Mouse (Mus musculus): ENCODE data around the gene Recql. TPM values are rescaled to one million over a fixed set of nuclear protein-coding genes. Genes with fewer than 3 reads are reported as not detected.
"Not testable (repeated sequence)": the region's sequence is repeated elsewhere in the genome, so short reads cannot be mapped to it uniquely, and the experiment has no call there.

Gene Recql
- polyA plus RNA-seq, 1 experiment: 59.3 TPM

- Histone ChIP-seq H3K4me1 (ENCODE audit: control insufficient read depth, insufficient read depth, low read length) (no peaks in the 10 kb centered on the region; the same call in 1 of the 2 replicates), H3K4me3 (replicated peaks; ENCODE audit: control insufficient read depth, low read depth, low read length) (no peak overlapping the region), H3K27ac (ENCODE audit: control insufficient read depth, insufficient read depth, low read depth, low read length, poor library complexity) (no peak overlapping the region)
- no peak for TF ChIP-seq POLR2A (IDR thresholded peaks at IDR 0.05; ENCODE audit: borderline replicate concordance, control insufficient read depth, low read depth, low read length)
- no peak for TF ChIP-seq CTCF (IDR thresholded peaks at IDR 0.05; ENCODE audit: control insufficient read depth, insufficient read depth, low read length)
- WGBS: 81% methylated on average over 7 of the region's 7 CpGs
Observed at GRCm38 (mm10) chr6:142357106-142357505, 29.8 kb downstream of the Recql start.

DNA sequence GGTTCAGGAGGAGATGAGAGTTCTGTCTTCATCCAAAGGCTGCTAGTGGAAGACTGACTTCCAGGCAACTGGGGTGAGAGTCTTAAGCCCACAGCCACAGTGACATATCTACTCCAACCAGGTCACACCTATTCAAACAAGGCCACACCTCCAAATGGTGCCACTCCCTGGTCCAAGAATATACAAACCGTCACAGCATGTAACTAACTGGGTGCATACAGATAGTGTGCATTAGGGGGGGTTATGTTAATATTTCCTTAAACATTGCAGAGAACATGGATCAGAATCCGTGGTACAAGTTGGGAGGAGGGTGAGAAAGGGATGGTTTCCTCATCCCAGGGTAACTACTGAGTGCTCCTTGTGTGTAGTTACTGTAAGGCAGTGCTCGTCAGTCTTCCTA, 34.8 kb downstream of the Recql start:
- H3K27ac ChIP-seq (ENCODE audit: control insufficient read depth, insufficient read depth, low read depth, low read length, poor library complexity); H3K4me3 ChIP-seq (replicated peaks; ENCODE audit: control insufficient read depth, low read depth, low read length); H3K4me1 ChIP-seq (ENCODE audit: control insufficient read depth, insufficient read depth, low read length): not testable (repeated sequence)
- WGBS: 84% methylated on average over 3 of the region's 3 CpGs

- Histone ChIP-seq H3K4me3 (replicated peaks; ENCODE audit: control insufficient read depth, low read depth, low read length) (no peak overlapping the region), H3K4me1 (ENCODE audit: control insufficient read depth, insufficient read depth, low read length) (no peaks in the 10 kb centered on the region), H3K27ac (ENCODE audit: control insufficient read depth, insufficient read depth, low read depth, low read length, poor library complexity) (no peak overlapping the region)
- TF ChIP-seq CTCF (IDR thresholded peaks at IDR 0.05; ENCODE audit: control insufficient read depth, insufficient read depth, low read length) (no peak), POLR2A (IDR thresholded peaks at IDR 0.05; ENCODE audit: borderline replicate concordance, control insufficient read depth, low read depth, low read length) (no peak)
- WGBS: 68% methylated on average over 11 of the region's 11 CpGs
Observed at GRCm38 (mm10) chr6:142347431-142348385, 39.2 kb downstream of the Recql start.

- Histone ChIP-seq H3K4me1 (ENCODE audit: control insufficient read depth, insufficient read depth, low read length) (no peaks in the 10 kb centered on the region), H3K27ac (ENCODE audit: control insufficient read depth, insufficient read depth, low read depth, low read length, poor library complexity) (no peak overlapping the region), H3K4me3 (replicated peaks; ENCODE audit: control insufficient read depth, low read depth, low read length) (peak overlapping the region; percentile 98)
- 41% methylated on average over 12 of the region's 12 CpGs for WGBS
- TF ChIP-seq POLR2A (IDR thresholded peaks at IDR 0.05; ENCODE audit: borderline replicate concordance, control insufficient read depth, low read depth, low read length): no peak
- TF ChIP-seq CTCF (IDR thresholded peaks at IDR 0.05; ENCODE audit: control insufficient read depth, insufficient read depth, low read length): no peak
Observed at GRCm38 (mm10) chr6:142346181-142347110, 40.4 kb downstream of the Recql start.

DNA sequence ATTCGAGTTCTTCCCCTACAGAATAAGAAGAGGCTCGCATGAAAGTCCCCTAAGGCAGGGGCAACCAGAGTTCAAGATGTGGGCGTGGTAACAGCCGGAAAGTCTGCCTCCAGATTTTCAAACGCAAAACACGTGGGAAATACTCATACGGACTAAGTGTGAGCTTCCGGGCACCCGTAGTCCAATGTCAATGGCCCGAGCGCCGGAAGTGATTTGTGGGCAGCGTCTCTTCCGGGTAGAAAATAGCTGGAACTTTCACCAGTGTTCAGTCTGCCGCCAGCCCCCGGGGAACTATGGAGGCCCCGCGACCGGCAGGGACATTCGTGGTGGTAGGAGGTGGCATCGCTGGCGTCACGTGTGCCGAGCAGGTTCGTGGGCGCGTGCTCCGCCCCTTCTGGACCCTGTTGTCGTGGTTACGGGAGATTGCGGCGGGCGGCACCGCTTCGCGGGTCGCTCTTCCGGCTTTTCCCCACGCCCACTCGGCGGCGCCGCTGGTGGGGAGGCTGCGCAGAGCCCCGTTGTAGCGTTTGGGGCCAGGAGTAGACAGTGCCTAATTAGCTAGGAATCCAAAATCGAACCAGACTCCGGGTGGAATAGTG, 41.3 kb downstream of the Recql start, which contains the start of gene Pyroxd1:
Gene Pyroxd1 (plus strand): TSS at position 215 of the 599 bp plus-strand sequence.
- H3K27ac ChIP-seq (ENCODE audit: control insufficient read depth, insufficient read depth, low read depth, low read length, poor library complexity): peak within 1 kb of the TSS; percentile 90
- WGBS: under 1% methylated on average over 48 of the region's 48 CpGs
- no peaks in the 10 kb centered on the region for H3K4me1 ChIP-seq (ENCODE audit: control insufficient read depth, insufficient read depth, low read length)
- TF ChIP-seq POLR2A (IDR thresholded peaks at IDR 0.05; ENCODE audit: borderline replicate concordance, control insufficient read depth, low read depth, low read length) (peak; percentile 20; the same call in 1 of the 2 replicates), CTCF (IDR thresholded peaks at IDR 0.05; ENCODE audit: control insufficient read depth, insufficient read depth, low read length) (no peak)
- peak within 1 kb of the TSS; percentile 98 for H3K4me3 ChIP-seq (replicated peaks; ENCODE audit: control insufficient read depth, low read depth, low read length)

GRCm38 (mm10) chr6:142343561-142343960, 43.3 kb downstream of the Recql start:
- Histone ChIP-seq H3K4me1 (ENCODE audit: control insufficient read depth, insufficient read depth, low read length) (no peaks in the 10 kb centered on the region), H3K4me3 (replicated peaks; ENCODE audit: control insufficient read depth, low read depth, low read length) (no peak overlapping the region), H3K27ac (ENCODE audit: control insufficient read depth, insufficient read depth, low read depth, low read length, poor library complexity) (no peak overlapping the region)
- WGBS: 56% methylated on average over 2 of the region's 2 CpGs
- TF ChIP-seq POLR2A (IDR thresholded peaks at IDR 0.05; ENCODE audit: borderline replicate concordance, control insufficient read depth, low read depth, low read length) (no peak), CTCF (IDR thresholded peaks at IDR 0.05; ENCODE audit: control insufficient read depth, insufficient read depth, low read length) (peak; percentile 29)

DNA sequence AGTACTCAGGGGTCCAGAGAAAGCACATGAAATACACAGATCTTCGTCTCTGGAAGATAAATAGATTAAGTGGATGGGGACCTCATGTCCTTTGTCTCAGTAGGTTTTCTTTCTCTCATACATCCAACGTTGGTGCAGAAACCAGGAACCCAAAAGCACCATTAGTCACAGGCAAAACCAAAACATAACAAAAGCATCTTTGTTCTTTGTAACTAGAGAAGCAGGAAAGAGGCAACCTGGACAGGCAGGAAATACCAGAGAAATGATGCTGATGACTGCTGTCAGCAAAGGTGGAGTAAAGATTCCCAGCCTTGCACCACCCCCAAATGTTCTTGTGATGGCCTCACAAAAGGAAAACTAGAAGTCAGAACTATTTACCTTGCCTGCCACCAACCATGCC, 47.3 kb downstream of the Recql start:
- TF ChIP-seq POLR2A (IDR thresholded peaks at IDR 0.05; ENCODE audit: borderline replicate concordance, control insufficient read depth, low read depth, low read length) (no peak), CTCF (IDR thresholded peaks at IDR 0.05; ENCODE audit: control insufficient read depth, insufficient read depth, low read length) (no peak)
- Histone ChIP-seq H3K27ac (ENCODE audit: control insufficient read depth, insufficient read depth, low read depth, low read length, poor library complexity) (no peak overlapping the region), H3K4me1 (ENCODE audit: control insufficient read depth, insufficient read depth, low read length) (no peaks in the 10 kb centered on the region), H3K4me3 (replicated peaks; ENCODE audit: control insufficient read depth, low read depth, low read length) (no peak overlapping the region)
- WGBS: 28% methylated on average over 2 of the region's 2 CpGs

GRCm38 (mm10) chr6:142338961-142339360, 47.9 kb downstream of the Recql start:
- H3K4me1 ChIP-seq (ENCODE audit: control insufficient read depth, insufficient read depth, low read length): no peaks in the 10 kb centered on the region
- 53% methylated on average over 2 of the region's 2 CpGs for WGBS
- H3K4me3 ChIP-seq (replicated peaks; ENCODE audit: control insufficient read depth, low read depth, low read length): no peak overlapping the region
- H3K27ac ChIP-seq (ENCODE audit: control insufficient read depth, insufficient read depth, low read depth, low read length, poor library complexity): no peak overlapping the region
- TF ChIP-seq POLR2A (IDR thresholded peaks at IDR 0.05; ENCODE audit: borderline replicate concordance, control insufficient read depth, low read depth, low read length) (no peak), CTCF (IDR thresholded peaks at IDR 0.05; ENCODE audit: control insufficient read depth, insufficient read depth, low read length) (no peak)
